Mouse (Mus musculus): ENCODE results near the gene Fam169a. TPM values are rescaled to one million over a fixed set of nuclear protein-coding genes. Genes with fewer than 3 reads are reported as not detected.
"Not testable (repeated sequence)": the region's sequence is repeated elsewhere in the genome, so short reads cannot be mapped to it uniquely, and the experiment has no call there.

The Fam169a gene
- total RNA-seq (2022): 1 to 10 TPM in 2 of 4 experiments, under 1 TPM in 2; 0.57 to 1.8 (median 1.1) TPM

DNA sequence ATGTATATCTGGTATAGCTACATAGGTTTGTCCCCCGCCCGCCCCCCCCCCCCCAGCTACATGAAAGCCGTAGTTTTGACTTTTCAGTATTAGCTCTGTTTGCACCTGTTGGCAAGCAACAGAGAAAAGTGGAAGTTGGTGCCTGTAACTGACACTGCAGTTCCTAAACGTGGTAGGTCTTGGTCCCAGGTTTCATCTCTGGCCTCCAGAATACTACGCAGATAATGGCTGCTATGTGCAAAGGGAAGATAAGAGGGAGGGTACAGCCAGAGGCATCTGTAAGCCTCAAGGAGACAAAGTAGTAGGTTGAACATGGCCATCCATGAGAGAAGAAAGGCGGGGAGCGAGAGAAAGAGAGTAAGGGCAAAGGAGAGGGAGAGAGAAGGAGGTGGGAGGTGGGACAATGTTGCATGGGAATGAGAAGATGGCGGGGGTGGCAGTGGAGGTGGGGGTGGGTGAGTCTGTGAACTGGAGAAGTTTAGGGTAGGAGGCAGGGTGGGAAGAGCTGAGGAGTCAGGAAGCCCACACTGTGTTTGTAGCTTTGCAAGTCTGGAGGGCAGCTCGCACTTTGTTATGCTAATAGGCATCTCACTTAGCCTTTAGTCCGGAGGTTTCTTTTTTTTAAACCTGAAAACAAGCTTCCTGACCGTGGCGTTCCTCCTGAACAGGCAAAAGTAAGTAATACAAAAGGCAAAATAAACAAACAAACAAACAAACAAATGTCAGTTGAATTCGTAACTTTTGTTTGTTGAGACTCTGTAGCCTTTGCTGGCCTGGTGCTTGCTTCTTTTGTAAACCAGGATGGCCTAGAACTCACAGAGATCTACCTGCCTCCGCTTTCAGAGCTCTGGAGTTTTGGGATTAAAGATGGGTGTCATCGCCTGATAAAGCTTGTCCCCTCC lies at the start of gene Fam169a:
Gene Fam169a, plus strand, starts transcription at position 638 of the 902 bp plus-strand sequence.
- DNase-seq (ENCODE audit: low spot score): no peak

DNA sequence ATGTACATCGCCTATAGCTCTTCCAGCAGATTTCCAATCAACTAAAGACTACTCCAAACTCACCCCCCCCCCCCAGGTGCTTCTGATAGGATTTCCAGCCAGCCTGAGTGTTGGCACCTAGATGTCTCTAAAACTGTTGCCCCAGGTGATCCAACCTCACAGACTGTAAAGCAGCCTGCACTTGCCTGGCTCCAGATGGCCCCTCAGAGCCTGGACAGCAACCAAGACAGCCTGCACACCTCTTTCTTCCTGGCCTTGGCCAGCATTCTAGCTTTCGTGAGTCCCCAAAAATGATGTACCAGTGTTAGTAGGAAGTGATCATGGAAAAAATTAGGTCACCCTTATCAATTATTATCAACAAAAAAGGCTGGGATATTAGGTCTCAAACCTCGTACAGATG lies 49.4 kb upstream of the Fam169a start:
- DNase-seq (ENCODE audit: low spot score): no peak

DNA sequence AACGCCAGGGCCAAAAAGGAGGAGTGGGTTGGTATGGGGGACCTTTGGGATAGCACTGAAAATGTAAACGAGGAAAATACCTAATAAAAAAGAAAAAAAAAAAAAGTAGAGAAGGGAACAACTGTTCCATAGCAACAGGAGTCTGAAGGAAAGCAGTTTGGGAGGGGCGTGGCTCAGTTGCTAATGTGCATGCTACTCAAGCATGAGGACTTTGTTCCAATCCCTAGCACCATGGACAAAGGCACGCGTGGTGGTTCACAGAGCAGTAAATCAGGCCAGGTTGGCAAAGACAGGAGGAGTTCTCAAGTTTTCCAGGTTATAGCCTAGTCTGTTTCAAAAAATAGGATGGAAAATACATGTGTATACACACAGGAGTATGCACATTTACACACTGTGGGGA lies 47.0 kb upstream of the Fam169a start:
- DNase-seq (ENCODE audit: low spot score): no peak

DNA sequence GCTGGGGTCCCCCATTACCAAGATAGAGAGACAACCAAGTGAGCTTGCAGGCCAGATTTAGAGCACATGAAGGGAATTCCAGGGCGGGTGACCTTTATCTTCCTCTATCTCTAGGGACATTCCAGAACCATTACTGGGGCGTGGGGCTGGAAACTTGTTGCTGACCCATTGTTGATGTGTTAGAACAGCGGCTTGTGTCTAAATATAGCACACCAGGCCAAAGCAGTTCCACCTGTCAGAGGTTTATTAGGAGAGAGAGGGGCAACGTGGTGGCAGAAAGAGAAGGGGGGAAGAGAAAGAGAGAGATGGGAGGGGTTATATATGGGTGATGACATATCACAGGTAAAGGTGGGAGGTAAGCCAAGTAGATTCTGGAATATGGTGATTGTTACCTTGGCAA lies 45.2 kb upstream of the Fam169a start:
- no peak for DNase-seq (ENCODE audit: low spot score)

DNA sequence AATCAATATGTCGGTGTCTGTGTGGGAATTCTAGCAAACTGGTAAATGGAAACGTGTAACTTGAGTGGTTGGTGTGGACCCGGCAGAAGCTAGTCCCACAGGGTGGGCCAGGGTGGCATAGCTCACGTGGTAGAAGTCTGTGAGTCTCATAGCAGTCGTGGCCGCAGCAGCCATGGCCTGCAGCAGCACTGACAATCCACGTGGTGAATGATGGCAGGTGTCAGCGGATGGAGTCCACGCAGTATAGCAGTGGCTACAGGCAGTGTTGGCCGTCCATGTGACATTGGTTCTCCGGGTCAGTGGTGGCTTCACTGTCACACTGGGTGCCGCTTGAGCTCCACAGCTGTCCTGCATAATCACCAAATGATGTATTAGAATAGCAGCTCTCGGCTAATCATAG lies 37.0 kb upstream of the Fam169a start:
- DNase-seq (ENCODE audit: low spot score): no peak

DNA sequence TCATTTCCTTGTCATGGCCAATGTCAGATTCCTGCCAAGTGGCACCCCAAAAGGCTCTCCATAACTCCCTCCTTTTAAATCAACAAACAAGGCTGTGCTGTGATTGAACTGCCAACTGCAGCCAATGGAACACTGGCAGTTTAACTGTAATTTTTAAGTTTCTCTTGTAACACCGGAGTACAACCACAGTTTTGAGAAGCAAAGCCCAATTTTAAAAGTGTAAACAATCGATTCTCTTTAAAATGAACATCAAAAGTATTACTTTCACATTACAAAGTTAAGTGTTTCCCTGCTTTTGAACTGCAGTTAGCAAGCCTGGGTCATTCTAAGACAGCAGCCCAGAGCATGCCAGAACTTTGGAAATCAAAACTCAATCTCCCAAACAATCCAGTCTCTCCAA lies 32.8 kb upstream of the Fam169a start, which contains the start of gene 1700029F12Rik:
Gene 1700029F12Rik, minus strand, starts transcription at position 101 of the 400 bp plus-strand sequence.
- no peak for DNase-seq (ENCODE audit: low spot score)

DNA sequence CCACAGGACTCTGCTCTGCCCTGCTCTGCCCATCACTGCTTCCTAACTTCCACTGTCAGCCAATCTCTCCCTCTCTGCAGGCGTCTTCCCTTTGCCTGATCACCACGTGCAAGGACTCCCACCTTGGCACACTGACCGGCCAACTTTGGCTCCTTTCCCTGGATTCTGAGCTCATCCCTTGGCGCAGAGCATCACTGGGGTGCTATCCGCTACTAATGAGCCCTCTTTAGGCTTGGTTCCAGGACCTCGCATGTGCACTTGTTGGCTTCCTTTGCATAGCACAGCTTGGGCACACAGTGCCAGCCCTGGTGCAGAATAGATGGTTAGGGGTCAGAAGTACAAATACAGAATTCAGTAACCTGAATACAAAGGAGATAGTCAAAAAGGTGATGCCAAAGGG lies 15.9 kb upstream of the Fam169a start:
- DNase-seq (ENCODE audit: low spot score): no peak

DNA sequence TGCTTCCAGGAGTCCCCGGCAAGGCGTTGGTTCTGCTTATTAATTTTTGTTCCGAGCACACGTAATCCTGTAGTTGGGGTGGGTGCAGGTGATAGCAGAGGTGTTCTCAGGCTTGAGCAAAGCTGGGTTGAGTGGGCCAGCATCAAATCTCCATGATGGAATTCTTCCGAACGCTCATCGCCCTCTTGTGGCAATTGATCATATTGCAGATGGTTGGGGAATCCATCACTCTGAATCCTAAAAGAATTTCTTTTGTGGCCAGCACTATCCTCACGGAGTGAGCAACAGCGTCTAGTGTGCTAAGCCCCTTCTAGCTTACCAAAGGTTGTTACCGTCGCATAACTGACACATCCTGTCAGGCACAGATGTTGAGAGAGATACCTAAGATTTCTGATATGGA lies 14.4 kb upstream of the Fam169a start:
- peak; percentile 26 for DNase-seq (ENCODE audit: low spot score)

DNA sequence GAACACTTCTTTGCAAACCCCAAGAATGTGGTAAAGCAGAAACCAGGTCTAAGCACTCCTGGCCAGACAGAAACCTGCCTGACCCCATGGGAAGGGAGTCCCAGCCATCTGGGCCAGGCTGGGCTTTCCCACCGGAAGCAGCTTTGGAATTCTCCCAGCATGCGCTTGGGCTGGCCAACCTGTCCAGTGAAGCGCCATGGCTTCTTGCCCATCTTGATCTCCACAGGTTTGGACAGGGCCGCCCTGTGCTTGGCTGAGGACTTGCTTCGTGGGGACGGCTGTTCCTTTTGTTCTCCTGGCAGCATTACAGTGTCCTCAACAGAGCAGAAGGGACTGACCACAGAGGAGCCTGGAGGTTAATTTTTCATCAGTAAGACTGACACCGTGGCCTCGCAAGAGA lies 13.2 kb upstream of the Fam169a start:
- no peak for DNase-seq (ENCODE audit: low spot score)

DNA sequence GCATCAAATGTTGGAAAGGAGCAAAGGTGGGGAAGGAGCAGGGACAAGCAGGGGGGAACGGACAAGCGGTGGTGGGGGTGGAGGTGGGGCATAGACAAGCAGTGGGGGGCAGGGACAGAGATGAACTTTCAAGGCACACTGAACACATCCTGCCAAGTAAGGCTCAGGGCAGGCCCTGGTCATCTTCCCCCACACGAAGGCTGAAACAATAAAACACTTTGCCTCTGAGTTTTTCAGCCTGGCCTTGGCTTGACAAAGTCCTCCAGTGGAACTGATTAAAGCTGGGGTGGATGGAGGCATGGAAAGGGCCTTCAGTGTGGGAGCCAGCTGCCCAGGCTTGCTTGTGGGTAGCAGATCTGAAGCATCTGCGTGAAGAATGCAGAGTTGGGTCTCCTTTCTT lies 9.3 kb upstream of the Fam169a start:
- DNase-seq (ENCODE audit: low spot score): no peak

DNA sequence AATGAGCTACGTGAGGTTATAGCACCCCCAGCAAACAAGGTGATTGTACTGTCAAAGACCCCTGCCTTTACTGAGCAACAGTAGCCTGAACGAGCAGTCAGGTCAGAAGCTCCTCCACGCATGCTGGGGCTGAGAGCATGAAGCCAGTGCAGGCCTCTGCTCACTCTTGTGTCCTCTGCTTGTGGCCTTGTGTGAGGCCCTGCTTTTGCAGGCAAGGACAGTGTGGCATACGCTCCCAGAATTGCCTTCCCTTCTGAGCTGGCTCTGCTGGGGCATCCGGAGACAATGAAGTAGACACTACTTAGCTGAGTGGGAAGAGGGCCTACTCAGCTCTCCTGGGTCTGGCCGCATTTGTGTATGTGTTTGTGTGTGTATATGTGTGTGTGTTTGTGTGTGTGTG lies 7.3 kb upstream of the Fam169a start:
- no peak for DNase-seq (ENCODE audit: low spot score)

DNA sequence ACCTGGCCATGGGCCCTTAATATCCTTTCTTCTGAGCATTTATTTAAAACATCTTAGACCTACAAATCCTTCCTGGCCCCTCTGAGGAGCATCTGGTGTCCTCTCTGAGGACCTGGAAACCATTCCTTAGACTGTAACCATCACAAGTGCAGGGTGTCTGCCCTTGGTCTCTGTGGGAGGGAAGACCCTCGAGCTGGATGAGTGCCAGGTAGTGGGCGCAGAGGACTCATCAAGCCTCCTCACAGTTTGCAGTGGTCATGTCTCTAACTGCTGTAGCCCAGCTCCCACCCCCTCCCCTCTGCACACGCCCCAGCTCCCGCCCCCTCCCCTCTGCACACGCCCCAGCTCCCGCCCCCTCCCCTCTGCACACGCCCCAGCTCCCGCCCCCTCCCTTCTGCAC lies 6.8 kb upstream of the Fam169a start:
- DNase-seq (ENCODE audit: low spot score): no peak

DNA sequence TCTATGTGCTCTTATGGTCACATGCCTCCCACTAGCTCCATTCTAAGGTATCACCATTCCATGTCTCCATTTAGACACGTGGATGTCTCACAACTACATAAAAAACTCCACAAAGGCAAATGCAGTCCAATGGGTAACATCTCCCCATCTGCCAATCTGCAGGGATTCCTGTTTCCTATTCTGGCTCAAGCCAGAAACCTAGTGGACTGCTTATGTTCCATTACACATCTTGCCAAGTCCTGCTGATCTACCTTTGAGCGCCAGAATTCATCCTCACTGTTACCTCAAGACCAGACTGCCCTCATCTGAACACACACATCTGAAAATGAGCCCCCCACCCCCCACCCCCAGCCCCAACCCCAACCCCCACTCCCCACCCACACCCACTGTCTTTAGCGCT lies 4.9 kb upstream of the Fam169a start:
- no peak for DNase-seq (ENCODE audit: low spot score)

DNA sequence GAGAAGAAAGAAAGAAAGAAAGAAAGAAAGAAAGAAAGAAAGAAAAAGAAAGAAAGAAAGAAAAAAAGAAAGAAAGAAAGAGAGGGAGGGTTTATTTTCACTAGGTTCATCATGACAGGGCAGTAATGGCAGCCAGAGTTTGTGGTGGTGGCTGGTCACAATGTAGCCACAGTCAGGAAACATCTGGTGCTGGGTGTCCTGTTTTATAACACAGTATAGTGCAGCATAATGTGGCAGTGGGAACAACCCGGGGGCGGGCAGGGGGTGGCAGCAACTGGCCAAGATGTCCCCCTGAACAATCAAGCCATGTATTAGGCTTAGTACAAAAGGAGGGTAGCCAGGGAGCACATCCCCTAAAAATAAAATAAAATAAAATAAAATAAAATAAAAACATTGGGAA lies 3.7 kb upstream of the Fam169a start:
- DNase-seq (ENCODE audit: low spot score): no peak

DNA sequence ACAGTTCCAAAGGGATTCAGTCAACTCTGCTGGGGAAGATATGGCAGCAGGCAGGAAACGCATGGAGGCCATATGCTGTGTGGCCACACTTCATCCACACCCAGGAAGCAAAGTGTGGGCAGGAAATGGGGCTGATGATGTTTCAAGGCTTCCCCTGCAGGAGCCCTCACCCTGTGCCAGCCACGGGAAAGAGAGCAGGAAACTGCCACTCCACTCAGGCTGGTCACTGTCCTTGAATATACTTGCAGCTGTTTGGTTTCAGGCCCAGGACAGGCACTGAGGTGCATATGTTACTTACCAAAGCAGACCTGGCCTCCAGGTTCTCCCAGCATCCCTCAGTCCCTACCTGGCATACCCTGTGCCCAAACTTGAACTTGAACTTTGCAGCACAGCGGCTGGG lies 2.7 kb upstream of the Fam169a start:
- DNase-seq (ENCODE audit: low spot score): no peak

DNA sequence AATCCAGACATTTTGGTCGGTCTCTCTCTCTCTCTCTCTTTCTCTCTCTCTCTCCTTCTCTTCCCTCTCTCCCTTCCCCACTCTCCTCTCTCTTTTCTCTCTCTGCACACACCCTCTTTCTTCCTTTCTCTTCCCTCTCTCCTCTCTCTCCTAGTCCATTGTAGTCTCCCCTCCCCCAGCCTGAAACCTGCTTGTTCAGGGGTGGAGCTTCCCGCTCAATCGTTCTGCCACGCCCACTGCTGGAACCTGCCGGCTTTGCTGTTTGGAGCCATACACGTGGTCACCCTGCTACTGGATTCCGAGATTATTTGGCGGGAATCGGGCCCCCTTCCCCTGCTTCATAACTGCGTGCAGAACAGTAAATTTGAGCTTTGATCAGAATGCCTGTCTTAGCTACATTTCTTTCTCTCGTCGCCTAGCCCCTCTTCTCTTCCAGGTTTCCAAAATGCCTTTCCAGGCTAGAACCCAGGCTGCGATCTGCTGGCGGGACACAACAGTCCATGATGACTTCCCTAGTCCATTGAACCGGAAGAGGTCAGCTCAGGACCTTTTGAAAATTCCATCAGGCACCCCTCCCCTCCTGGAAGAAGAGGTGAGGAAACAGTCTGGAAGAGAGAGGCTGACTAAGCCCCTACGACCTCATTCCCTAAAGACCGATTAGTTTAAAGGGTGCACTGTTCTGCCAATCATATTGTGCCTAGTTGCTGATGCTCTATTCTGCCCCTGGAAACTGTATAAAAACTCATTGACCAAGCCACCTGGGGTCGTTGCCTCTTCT lies 2.1 kb upstream of the Fam169a start:
- DNase-seq (ENCODE audit: low spot score): not testable (repeated sequence)

DNA sequence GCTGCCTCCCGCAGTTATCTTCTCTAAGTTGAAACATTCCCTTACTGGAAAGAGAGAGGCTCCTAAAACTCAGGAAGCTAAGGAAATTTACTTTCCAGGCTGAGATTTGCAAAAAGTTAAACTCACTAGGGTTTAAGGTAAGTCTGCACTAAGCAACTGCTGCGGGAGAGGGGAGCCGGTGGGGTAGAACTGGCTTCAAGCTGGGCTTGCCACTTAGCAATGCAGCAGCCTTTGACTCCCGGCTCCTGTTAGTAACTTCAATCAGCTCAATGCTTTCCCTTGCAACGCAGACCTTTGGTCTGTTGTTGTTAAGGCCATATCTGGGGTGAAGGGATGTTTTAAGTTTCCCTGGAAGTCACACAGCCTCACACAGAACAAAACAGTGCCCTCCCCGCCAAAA lies 605 bp downstream of the Fam169a start:
- no peak for DNase-seq (ENCODE audit: low spot score)

DNA sequence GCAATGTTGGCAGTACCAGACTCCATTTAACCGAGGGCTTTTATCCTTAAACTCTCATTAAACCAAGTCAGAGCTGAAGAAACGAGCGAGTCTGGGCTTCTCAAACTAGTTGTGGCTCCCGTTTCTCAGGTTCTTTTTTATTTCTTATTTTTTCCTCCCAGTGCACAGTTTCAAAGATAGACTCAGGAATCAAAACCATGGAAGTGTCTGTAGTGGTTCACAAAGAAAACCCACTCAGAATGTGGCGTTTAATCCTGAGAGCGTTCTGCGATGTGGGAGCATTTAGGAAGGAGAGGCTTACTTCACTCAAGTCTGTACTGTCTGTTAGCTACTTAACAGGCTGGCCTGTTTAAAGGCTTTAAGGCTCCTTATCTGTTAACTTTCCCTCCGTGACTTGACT lies 1.1 kb downstream of the Fam169a start:
- DNase-seq (ENCODE audit: low spot score): no peak

DNA sequence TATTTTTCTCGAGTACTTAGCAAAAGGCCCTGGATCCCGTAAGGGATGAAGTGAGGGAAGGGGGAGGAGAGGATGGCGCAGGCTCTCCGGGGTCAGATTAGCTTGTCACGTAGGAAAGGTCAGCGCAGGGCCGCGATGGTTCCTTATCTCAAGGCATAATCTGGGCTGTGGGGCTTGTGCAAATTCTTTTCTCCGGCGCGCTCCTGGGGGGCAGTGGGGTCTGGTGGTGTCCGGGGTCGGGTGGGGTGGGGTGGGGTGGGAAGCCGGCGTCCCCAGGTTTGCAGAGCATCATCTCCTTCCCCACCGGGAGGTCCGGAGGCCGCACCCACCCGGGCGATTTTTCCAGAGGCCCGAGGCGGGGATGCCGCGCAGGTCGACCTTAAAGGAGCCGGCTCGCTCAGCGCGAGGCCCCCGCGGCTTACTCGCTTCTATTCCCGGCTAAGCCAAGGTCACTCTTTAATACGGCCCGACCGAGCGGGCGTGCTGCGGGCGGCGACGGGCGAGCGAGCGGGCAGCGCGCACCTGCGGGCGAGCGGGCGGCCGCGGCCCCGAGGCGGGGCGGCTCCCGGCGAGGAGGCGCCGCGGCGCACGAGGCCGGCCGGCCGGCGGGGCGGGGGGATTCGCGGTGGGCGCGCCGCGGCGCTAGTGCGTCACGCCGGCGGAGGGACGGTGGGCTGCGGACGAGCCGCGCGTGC lies 4.0 kb downstream of the Fam169a start:
- no peak for DNase-seq (ENCODE audit: low spot score)

DNA sequence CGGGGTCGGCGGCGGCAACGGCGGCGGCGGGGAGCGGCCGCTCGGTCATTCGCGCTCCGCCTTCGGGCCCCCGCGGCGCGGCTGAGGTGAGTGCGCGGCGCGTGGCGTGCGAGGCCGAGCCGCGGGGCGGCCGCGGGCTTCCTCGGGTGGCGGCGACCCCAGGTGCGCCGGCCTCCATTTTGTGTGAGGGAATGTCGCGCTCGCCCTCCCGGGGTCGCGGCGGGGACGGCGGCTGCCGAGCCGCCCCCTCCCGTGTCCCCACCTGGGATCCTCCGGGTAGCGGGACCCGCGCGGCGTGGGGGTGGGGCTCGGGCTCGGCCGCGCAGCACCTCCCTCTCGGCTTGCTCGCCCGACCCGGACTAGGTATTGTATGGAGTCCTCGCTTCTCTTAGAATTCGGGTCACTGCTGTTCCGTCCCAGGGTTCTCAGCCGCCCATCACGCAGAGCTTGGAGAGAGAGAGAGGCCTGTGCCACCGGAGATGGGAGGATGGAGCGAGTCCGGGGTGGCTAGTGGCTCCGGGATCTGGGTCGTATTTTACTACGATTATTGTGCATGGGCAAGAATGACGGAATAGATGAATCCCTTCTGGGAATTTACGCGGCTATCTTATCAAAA lies 4.6 kb downstream of the Fam169a start:
- DNase-seq (ENCODE audit: low spot score): no peak

DNA sequence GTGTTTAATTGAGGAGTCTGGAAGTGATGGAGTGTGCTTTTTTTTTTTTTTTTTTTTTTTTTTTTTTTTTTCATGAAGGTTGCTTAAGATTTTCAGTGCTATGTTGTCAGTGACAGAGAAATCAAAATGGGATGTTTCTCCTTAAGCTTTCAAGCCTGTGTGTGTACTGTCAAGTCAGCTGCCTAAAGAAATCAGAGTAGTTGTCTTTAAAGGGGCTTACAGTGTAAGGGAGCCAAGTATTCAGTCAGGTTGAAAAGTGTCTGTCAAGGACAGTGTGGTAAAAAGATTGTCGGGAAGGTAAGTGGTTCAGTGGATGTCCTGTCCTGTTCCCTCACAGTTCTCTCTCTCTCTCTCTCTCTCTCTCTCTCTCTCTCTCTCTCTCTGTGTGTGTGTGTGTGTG lies 6.4 kb downstream of the Fam169a start:
- no peak for DNase-seq (ENCODE audit: low spot score)

DNA sequence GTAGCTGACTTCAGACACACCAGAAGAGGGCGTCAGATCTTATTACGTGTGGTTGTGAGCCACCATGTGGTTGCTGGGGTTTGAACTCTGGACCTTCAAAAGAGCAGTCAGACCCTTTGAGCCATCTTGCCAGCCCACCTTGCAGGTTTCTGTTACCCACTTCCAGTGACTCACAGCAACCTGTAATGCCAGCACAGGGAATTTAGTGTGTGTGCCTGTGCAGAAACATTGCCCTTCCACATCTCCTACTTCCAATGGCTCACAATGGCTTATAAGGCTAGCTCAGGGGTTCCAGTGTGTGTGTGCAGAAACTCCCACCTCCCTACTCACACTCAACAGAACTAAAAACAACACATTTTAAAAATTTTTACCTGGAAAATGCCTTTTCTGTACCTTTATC lies 10.5 kb downstream of the Fam169a start:
- no peak for DNase-seq (ENCODE audit: low spot score)

Measured in heart, adult 8-10 months (tissue).